Mouse (Mus musculus): ENCODE data around the gene Pbx2. TPM values are rescaled to one million over a fixed set of nuclear protein-coding genes. Genes with fewer than 3 reads are reported as not detected.
A peak's percentile ranks its signal among the peaks of the same experiment; 100 is the strongest.

Gene Pbx2
- total RNA-seq, 2 experiments from 2014 or later, result 52.7 to 56.1 TPM

GRCm38 (mm10) chr17:34626062-34626772 lies 35.2 kb downstream of the Pbx2 start:
- intact Hi-C loops (cut with DNase I), result loop anchor here (5.0 kb wide), 2 partner anchors 34 to 504 kb away; partner anchors contain the start of genes Brd2 and Pbx2
- DNase-seq (ENCODE audit: low spot score in 2 of 2), result no peak

GRCm38 (mm10) chr17:34626773-34627092 lies 35.7 kb downstream of the Pbx2 start:
- intact Hi-C loops (cut with DNase I), result loop anchor here (5.0 kb wide), 2 partner anchors 34 to 504 kb away; partner anchors contain the start of genes Brd2 and Pbx2
- DNase-seq (ENCODE audit: low spot score in 2 of 2), result peak in 1 of 2 experiments; percentile 63

- DNase-seq (ENCODE audit: low spot score in 2 of 2), result peak; percentile 88 to 93
- intact Hi-C loops (cut with DNase I), result loop anchor here (5.0 kb wide), 2 partner anchors 35 to 505 kb away; partner anchors contain the start of genes Brd2 and Pbx2
These were observed 36.3 kb downstream of the Pbx2 start for GRCm38 (mm10) chr17:34627093-34627942.

- intact Hi-C loops (cut with DNase I), result loop anchor here (1.0 to 5.0 kb wide), 4 partner anchors 23 to 506 kb away; partner anchors contain the start of genes Brd2 and Pbx2
- DNase-seq (ENCODE audit: low spot score in 2 of 2), result no peak
These were observed 37.0 kb downstream of the Pbx2 start, which contains the start of gene Ppt2 for GRCm38 (mm10) chr17:34627943-34628643. Gene Ppt2, minus strand, starts transcription at chr17:34628510.

- intact Hi-C loops (cut with DNase I), result loop anchor here (1.0 to 5.0 kb wide), 4 partner anchors 23 to 506 kb away; partner anchors contain the start of genes Brd2 and Pbx2
- DNase-seq (ENCODE audit: low spot score in 2 of 2), result no peak
These were observed 37.5 kb downstream of the Pbx2 start for GRCm38 (mm10) chr17:34628644-34628967.

- intact Hi-C loops (cut with DNase I), result loop anchor here (2.0 to 5.0 kb wide), 3 partner anchors 37 to 507 kb away; partner anchors contain the start of genes Brd2 and Pbx2
- DNase-seq (ENCODE audit: low spot score in 2 of 2), result peak; percentile 70 to 90
These were observed 38.2 kb downstream of the Pbx2 start, which contains the start of gene Prrt1 for GRCm38 (mm10) chr17:34629221-34629751. Gene Prrt1, plus strand, starts transcription at chr17:34629533.

GRCm38 (mm10) chr17:34629796-34630603 lies 38.9 kb downstream of the Pbx2 start:
- intact Hi-C loops (cut with DNase I), result loop anchor here (2.0 to 5.0 kb wide), 3 partner anchors 38 to 508 kb away; partner anchors contain the start of genes Brd2 and Pbx2

GRCm38 (mm10) chr17:34630761-34631301 lies 39.8 kb downstream of the Pbx2 start:
- intact Hi-C loops (cut with DNase I), result no loop called here
- DNase-seq (ENCODE audit: low spot score in 2 of 2), result no peak

More at GRCm38 (mm10) chr17:34629796-34630603, 38.9 kb downstream of the Pbx2 start:
- no peak for DNase-seq (ENCODE audit: low spot score in 2 of 2)

GRCm38 (mm10) chr17:34631647-34632046 lies 40.6 kb downstream of the Pbx2 start:
- intact Hi-C loops (cut with DNase I), result no loop called here
- DNase-seq (ENCODE audit: low spot score in 2 of 2), result no peak

GRCm38 (mm10) chr17:34632261-34632691 lies 41.2 kb downstream of the Pbx2 start:
- intact Hi-C loops (cut with DNase I), result no loop called here
- DNase-seq (ENCODE audit: low spot score in 2 of 2), result peak; percentile 83 to 96

- no peak for DNase-seq (ENCODE audit: low spot score in 2 of 2)
- intact Hi-C loops (cut with DNase I), result no loop called here
These were observed 44.6 kb downstream of the Pbx2 start for GRCm38 (mm10) chr17:34635671-34636070.

- DNase-seq (ENCODE audit: low spot score in 2 of 2), result no peak
- intact Hi-C loops (cut with DNase I), result no loop called here
These were observed 46.4 kb downstream of the Pbx2 start for GRCm38 (mm10) chr17:34637459-34637858.

GRCm38 (mm10) chr17:34639461-34640255 lies 48.6 kb downstream of the Pbx2 start:
- DNase-seq (ENCODE audit: low spot score in 2 of 2), result no peak
- intact Hi-C loops (cut with DNase I), result no loop called here

- intact Hi-C loops (cut with DNase I), result no loop called here
These were observed 49.9 kb downstream of the Pbx2 start for GRCm38 (mm10) chr17:34640778-34641601.

GRCm38 (mm10) chr17:34641945-34642344 lies 50.9 kb downstream of the Pbx2 start:
- intact Hi-C loops (cut with DNase I), result no loop called here
- DNase-seq (ENCODE audit: low spot score in 2 of 2), result no peak

More at GRCm38 (mm10) chr17:34640778-34641601, 49.9 kb downstream of the Pbx2 start:
- peak; percentile 21 to 59 for DNase-seq (ENCODE audit: low spot score in 2 of 2)

GRCm38 (mm10) chr17:34643379-34643778 lies 52.3 kb downstream of the Pbx2 start:
- no peak for DNase-seq (ENCODE audit: low spot score in 2 of 2)
- intact Hi-C loops (cut with DNase I), result no loop called here
